Mouse (Mus musculus) myocyte (in vitro differentiated cells): ENCODE measurements around the gene Hsd3b7. TPM values are rescaled to one million over a fixed set of nuclear protein-coding genes. Genes with fewer than 3 reads are reported as not detected.

ENCODE experiments used
- H3K27me3 ChIP-seq: one replicate; pipeline ENCODE4 v1.6.1; 2011; ENCODE audit not compliant: control insufficient read depth, insufficient read depth, insufficient read length
- H3K36me3 ChIP-seq: one replicate; pipeline ENCODE4 v1.6.1; 2011; ENCODE audit not compliant: control insufficient read depth, insufficient read depth
- H3K4me2 ChIP-seq: one replicate; pipeline ENCODE4 v1.6.1; 2011; ENCODE audit warnings: low read depth, control low read depth
- H3K4me3 ChIP-seq: one replicate; pipeline ENCODE4 v1.5.1; 2011; ENCODE audit warnings: mild to moderate bottlenecking, control low read depth, moderate library complexity
- H3K79me2 ChIP-seq: one replicate; pipeline ENCODE4 v1.6.1; 2011; ENCODE audit not compliant: control insufficient read depth, insufficient read depth
- H3ac ChIP-seq: one replicate; pipeline ENCODE4 v1.6.1; 2011; ENCODE audit not compliant: control insufficient read depth, insufficient read length
- CEBPB ChIP-seq: IDR thresholded peaks from 2 replicates; pipeline ENCODE4 v1.6.1; 2011; ENCODE audit warnings: mild to moderate bottlenecking, moderate library complexity; ENCODE audit not compliant: poor library complexity, insufficient read depth, severe bottlenecking
- E2F4 ChIP-seq: IDR thresholded peaks from one replicate; pipeline ENCODE4 v1.6.1; 2011; ENCODE audit warnings: mild to moderate bottlenecking, control low read depth, moderate library complexity; ENCODE audit not compliant: insufficient read depth
- MAX ChIP-seq: IDR thresholded peaks from one replicate; pipeline ENCODE4 v1.6.1; 2011; ENCODE audit warnings: low read depth, mild to moderate bottlenecking, control low read depth
- MYOD1 ChIP-seq, 3 experiments: IDR thresholded peaks; one replicate each; pipeline ENCODE4 v1.6.1; 2011; ENCODE audit warnings: control low read depth in 2 of 3, low read depth in 2 of 3, mild to moderate bottlenecking in 2 of 3, moderate library complexity in 1 of 3; ENCODE audit not compliant: insufficient read length in 2 of 3, control insufficient read depth in 1 of 3
- MYOG ChIP-seq, 3 experiments: IDR thresholded peaks; one replicate each; pipeline ENCODE4 v1.6.1; 2011; ENCODE audit warnings: control low read depth in 2 of 3, low read depth in 2 of 3, mild to moderate bottlenecking in 2 of 3; ENCODE audit not compliant: insufficient read length in 2 of 3, control insufficient read depth in 1 of 3, insufficient read depth in 1 of 3
- POLR2A ChIP-seq: IDR thresholded peaks from one replicate; pipeline ENCODE4 v1.6.1; 2011; ENCODE audit warnings: low read depth, mild to moderate bottlenecking, control low read depth, moderate library complexity; ENCODE audit not compliant: insufficient read length
- POLR2AphosphoS2 ChIP-seq: IDR thresholded peaks from one replicate; pipeline ENCODE4 v1.6.1; 2011; ENCODE audit warnings: low read depth, control low read depth; ENCODE audit not compliant: insufficient read length
- REST ChIP-seq: IDR thresholded peaks from one replicate; pipeline ENCODE4 v1.6.1; 2011; ENCODE audit warnings: mild to moderate bottlenecking, control low read depth, moderate library complexity; ENCODE audit not compliant: insufficient read depth, insufficient read length
- SRF ChIP-seq: IDR thresholded peaks from one replicate; pipeline ENCODE4 v1.6.1; 2011; ENCODE audit warnings: low read depth; ENCODE audit not compliant: control insufficient read depth, insufficient read length
- TCF12 ChIP-seq: IDR thresholded peaks from one replicate; pipeline ENCODE4 v1.6.1; 2011; ENCODE audit warnings: mild to moderate bottlenecking, control low read depth; ENCODE audit not compliant: poor library complexity, insufficient read depth, severe bottlenecking
- TCF3 ChIP-seq: IDR thresholded peaks from one replicate; pipeline ENCODE4 v1.6.1; 2011; ENCODE audit warnings: low read depth, control low read depth; ENCODE audit not compliant: insufficient read length
- USF1 ChIP-seq: IDR thresholded peaks from one replicate; pipeline ENCODE4 v1.6.1; 2011; ENCODE audit warnings: low read depth, mild to moderate bottlenecking, control low read depth, moderate library complexity
- polyA plus RNA-seq: library from polyadenylated mRNA; unstranded; fragments of >200 nt; fragmentation: generic; extraction: Trizol; gene quantifications from one replicate; pipeline ENCODE4 v1.2.1, GENCODE M21; 2012; ENCODE audit warnings: missing spikeins

Gene Hsd3b7
- polyA plus RNA-seq, 1 experiment = 15.0 TPM

- Histone ChIP-seq H3K27me3 (no peaks in the 10 kb centered on the region), H3ac (no peak overlapping the region), H3K4me3 (no peak overlapping the region), H3K36me3 (peaks cover 14% of the 10 kb centered on the region), H3K79me2 (no peaks in the 10 kb centered on the region), H3K4me2 (no peak overlapping the region)
- TF ChIP-seq E2F4 (no peak), MAX (no peak), REST (no peak)
Observed at GRCm38 (mm10) chr7:127799738-127800137, 666 bp upstream of the Hsd3b7 start.

DNA sequence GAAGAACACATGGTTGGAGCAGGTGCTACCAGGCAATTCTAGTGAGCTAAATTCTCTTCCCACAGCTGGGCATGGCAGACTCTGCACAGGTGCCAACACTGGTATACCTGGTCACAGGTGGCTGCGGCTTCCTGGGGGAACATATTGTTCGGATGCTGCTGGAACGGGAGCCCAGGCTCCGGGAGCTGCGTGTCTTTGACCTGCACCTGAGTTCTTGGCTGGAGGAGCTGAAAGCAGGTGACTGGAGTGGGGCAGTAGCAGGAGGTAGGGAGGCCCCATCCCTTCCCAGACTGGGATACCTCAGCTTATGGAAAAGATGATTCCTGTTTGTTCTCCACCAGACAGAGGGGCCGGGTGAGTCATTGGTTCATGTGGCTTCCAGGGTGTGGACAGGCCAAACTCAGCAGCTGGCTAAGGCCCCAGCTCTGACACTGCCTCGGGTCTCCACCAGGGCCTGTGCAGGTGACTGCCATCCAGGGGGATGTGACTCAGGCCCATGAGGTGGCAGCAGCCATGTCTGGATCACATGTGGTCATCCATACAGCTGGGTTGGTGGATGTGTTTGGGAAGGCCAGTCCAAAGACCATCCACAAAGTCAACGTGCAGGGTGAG, 712 bp downstream of the Hsd3b7 start:
- TF ChIP-seq E2F4 = no peak
- no peak for TF ChIP-seq MYOD1 (IDR thresholded peaks at IDR 0.05; ENCODE audit: control insufficient read depth in 1 of 3, insufficient read length in 2 of 3, low read depth in 2 of 3)
- peak in 1 of 3 experiments; percentile 4 for TF ChIP-seq MYOG (IDR thresholded peaks at IDR 0.05; ENCODE audit: control insufficient read depth in 1 of 3, insufficient read depth in 1 of 3, insufficient read length in 2 of 3, low read depth in 2 of 3)
- TF ChIP-seq USF1 = no peak
- no peak for TF ChIP-seq TCF12
- Histone ChIP-seq H3K79me2 (no peaks in the 10 kb centered on the region), H3ac (no peak overlapping the region), H3K4me3 (no peak overlapping the region), H3K36me3 (peaks cover 10% of the 10 kb centered on the region), H3K27me3 (no peaks in the 10 kb centered on the region), H3K4me2 (peak overlapping the region; percentile 74)

DNA sequence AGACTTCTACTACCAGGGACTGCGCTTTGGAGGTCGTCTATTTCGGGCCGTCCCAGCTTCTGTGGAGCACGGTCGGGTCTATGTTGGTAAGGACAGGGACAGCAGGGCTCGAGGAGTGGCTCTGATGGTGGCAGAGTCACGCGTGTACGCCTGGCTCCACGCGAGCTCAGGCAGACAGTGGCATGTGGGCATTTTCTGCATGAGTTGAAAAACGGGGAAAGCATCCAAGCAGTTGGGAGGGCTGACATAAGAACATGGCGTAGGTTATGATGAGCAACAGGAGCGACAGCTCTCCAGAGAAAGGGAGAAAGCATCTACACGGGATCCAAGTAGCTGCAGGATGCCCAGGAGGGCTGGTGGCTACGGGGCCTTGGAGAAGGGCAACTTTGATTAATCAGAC, 1.9 kb downstream of the Hsd3b7 start:
- no peak overlapping the region for H3K4me3 ChIP-seq
- H3K27me3 ChIP-seq = no peaks in the 10 kb centered on the region
- TF ChIP-seq SRF = no peak
- no peak for TF ChIP-seq TCF12
- no peak for TF ChIP-seq POLR2A
- no peak for TF ChIP-seq MYOD1 (IDR thresholded peaks at IDR 0.05; ENCODE audit: control insufficient read depth in 1 of 3, insufficient read length in 2 of 3, low read depth in 2 of 3)
- no peak for TF ChIP-seq POLR2AphosphoS2
- TF ChIP-seq USF1 = no peak
- TF ChIP-seq CEBPB = no peak
- no peak for TF ChIP-seq REST
- TF ChIP-seq MYOG (IDR thresholded peaks at IDR 0.05; ENCODE audit: control insufficient read depth in 1 of 3, insufficient read depth in 1 of 3, insufficient read length in 2 of 3, low read depth in 2 of 3) = no peak
- TF ChIP-seq E2F4 = no peak
- no peak for TF ChIP-seq TCF3
- no peak for TF ChIP-seq MAX
- H3K4me2 ChIP-seq = no peak overlapping the region
- no peak overlapping the region for H3ac ChIP-seq
- H3K79me2 ChIP-seq = no peaks in the 10 kb centered on the region
- H3K36me3 ChIP-seq = peaks cover 10% of the 10 kb centered on the region

DNA sequence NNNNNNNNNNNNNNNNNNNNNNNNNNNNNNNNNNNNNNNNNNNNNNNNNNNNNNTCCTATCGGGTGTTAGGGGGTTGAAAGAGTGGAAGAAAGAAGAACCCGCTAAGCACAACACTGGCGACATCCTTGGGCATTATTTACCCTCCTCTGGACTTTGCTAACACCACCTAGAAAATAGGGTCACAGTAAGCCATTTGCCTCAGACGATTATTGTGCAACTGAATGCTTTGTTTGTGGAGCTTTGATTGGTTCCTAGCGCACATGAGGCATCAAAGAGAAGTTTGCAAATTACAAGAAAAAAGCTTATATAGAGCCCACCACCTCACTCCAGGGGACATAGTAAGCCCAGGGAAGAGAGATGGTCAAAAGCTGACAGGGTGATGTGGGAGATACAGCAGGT, 8.4 kb downstream of the Hsd3b7 start:
- H3K36me3 ChIP-seq = no peaks in the 10 kb centered on the region
- H3K4me3 ChIP-seq = no peak overlapping the region
- H3ac ChIP-seq = no peak overlapping the region
- H3K4me2 ChIP-seq = no peak overlapping the region
- no peaks in the 10 kb centered on the region for H3K27me3 ChIP-seq
- no peaks in the 10 kb centered on the region for H3K79me2 ChIP-seq
- TF ChIP-seq REST = no peak
- TF ChIP-seq TCF3 = no peak

GRCm38 (mm10) chr7:127809846-127810245, 9.4 kb downstream of the Hsd3b7 start:
- no peak overlapping the region for H3ac ChIP-seq
- H3K4me2 ChIP-seq = no peak overlapping the region
- TF ChIP-seq USF1 = no peak
- no peaks in the 10 kb centered on the region for H3K79me2 ChIP-seq
- H3K36me3 ChIP-seq = no peaks in the 10 kb centered on the region
- no peaks in the 10 kb centered on the region for H3K27me3 ChIP-seq
- no peak overlapping the region for H3K4me3 ChIP-seq

DNA sequence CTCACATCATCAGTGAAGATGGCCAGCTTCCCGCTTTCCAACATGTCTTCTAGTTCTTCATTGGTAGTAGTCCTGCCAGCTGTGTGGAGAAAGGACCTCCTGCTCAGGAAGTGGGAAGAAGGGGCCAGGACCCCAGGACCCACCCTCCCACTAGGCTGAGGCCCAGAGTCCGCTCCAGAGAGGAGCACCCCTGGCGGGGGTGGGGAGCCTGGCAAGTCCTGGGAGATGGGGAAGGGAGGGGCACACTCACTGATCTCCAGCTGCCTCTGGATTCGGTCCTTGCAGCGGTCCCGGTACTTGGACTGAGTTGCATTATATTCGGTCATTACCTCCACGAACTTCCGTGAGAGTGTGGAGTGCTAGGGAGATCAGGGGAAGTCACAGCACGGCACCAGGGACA, 10.2 kb downstream of the Hsd3b7 start:
- TF ChIP-seq USF1 (no peak), REST (no peak), E2F4 (no peak), MYOG (IDR thresholded peaks at IDR 0.05; ENCODE audit: control insufficient read depth in 1 of 3, insufficient read depth in 1 of 3, insufficient read length in 2 of 3, low read depth in 2 of 3) (no peak), MAX (no peak), TCF3 (no peak), SRF (no peak), TCF12 (no peak), MYOD1 (IDR thresholded peaks at IDR 0.05; ENCODE audit: control insufficient read depth in 1 of 3, insufficient read length in 2 of 3, low read depth in 2 of 3) (no peak)
- H3K27me3 ChIP-seq = no peaks in the 10 kb centered on the region
- H3K36me3 ChIP-seq = no peaks in the 10 kb centered on the region
- H3ac ChIP-seq = no peak overlapping the region
- H3K4me3 ChIP-seq = no peak overlapping the region
- no peak overlapping the region for H3K4me2 ChIP-seq
- no peaks in the 10 kb centered on the region for H3K79me2 ChIP-seq
